Mouse (Mus musculus): Measurements from ENCODE around the gene Rad1. TPM values are rescaled to one million over a fixed set of nuclear protein-coding genes. Genes with fewer than 3 reads are reported as not detected.

Gene Rad1
- polyA plus RNA-seq, 1 experiment from 2014 or later, result 16.9 TPM

DNA sequence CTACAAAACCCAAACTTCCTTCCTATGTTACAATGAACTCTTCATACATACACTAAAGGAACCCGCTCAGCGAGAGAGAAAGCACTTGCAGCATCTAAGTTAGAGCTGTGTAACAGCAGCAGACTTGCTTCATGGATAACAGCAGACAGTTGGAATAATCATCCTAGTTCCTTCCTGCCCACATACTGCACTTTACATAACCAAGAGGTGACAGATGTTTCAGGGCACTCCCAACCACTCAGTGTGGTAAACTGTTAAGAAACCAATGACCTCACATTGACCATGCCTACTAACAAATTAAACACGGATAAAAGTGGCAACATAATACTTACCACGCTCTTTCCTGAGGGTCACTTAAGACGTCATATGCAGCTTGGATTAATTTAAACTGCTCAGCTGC lies 22.3 kb upstream of the Rad1 start:
- no peaks in the 10 kb centered on the region for H3K4me1 ChIP-seq (ENCODE audit: control insufficient read depth in 2 of 2, insufficient read depth in 2 of 2, low read length in 2 of 2)
- H3K9ac ChIP-seq (ENCODE audit: low read length), result no peak overlapping the region
- H3K4me2 ChIP-seq (ENCODE audit: low read length), result no peak overlapping the region
- H3K36me3 ChIP-seq (ENCODE audit: control insufficient read depth, insufficient read depth, low read length), result peaks cover 36% of the 10 kb centered on the region
- H3K9me3 ChIP-seq (ENCODE audit: control insufficient read depth, low read length), result no peaks in the 10 kb centered on the region
- no peak overlapping the region for H3K27ac ChIP-seq (replicated peaks in 1 of 2; ENCODE audit: control insufficient read depth in 1 of 2, insufficient read depth in 1 of 2, low read depth in 2 of 2, low read length in 2 of 2)
- ATAC-seq (ENCODE audit: insufficient number of reproducible peaks, insufficient read depth, low FRiP score, low read depth), result no peak
- no peak overlapping the region for H3K4me3 ChIP-seq (ENCODE audit: control insufficient read depth in 1 of 2, insufficient read depth in 1 of 2, low read depth in 1 of 2, low read length in 2 of 2)
- no peaks in the 10 kb centered on the region for H3K27me3 ChIP-seq (ENCODE audit: control insufficient read depth, insufficient read depth, low read length)
- WGBS, result 85% methylated on average over 5 of the region's 5 CpGs

DNA sequence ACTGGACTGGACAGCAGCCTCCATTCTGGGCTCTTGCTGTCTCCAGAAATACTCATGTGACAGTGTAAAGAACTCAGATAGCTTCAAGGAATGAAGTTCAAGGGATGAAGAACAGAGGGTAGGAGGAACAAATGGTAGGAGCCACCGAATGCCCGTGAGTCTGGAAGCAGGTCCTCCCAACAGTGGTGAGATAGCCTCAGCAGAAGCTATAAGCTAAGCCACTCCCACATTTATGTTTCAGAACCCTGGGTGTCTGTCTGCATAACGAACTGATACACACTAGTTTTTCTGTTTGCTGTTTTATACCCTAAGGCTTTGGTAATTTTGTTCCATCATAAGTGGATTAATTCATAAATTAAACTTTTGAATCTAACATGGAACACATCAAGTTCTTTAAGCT lies 21.1 kb upstream of the Rad1 start:
- H3K4me2 ChIP-seq (ENCODE audit: low read length), result no peak overlapping the region
- H3K27ac ChIP-seq (replicated peaks in 1 of 2; ENCODE audit: control insufficient read depth in 1 of 2, insufficient read depth in 1 of 2, low read depth in 2 of 2, low read length in 2 of 2), result no peak overlapping the region
- 80% methylated on average over 3 of the region's 3 CpGs for WGBS
- no peak for ATAC-seq (ENCODE audit: insufficient number of reproducible peaks, insufficient read depth, low FRiP score, low read depth)
- no peak overlapping the region for H3K4me3 ChIP-seq (ENCODE audit: control insufficient read depth in 1 of 2, insufficient read depth in 1 of 2, low read depth in 1 of 2, low read length in 2 of 2)
- H3K9ac ChIP-seq (ENCODE audit: low read length), result no peak overlapping the region
- H3K4me1 ChIP-seq (ENCODE audit: control insufficient read depth in 2 of 2, insufficient read depth in 2 of 2, low read length in 2 of 2), result no peaks in the 10 kb centered on the region
- H3K27me3 ChIP-seq (ENCODE audit: control insufficient read depth, insufficient read depth, low read length), result no peaks in the 10 kb centered on the region
- no peaks in the 10 kb centered on the region for H3K9me3 ChIP-seq (ENCODE audit: control insufficient read depth, low read length)
- peaks cover 27% of the 10 kb centered on the region for H3K36me3 ChIP-seq (ENCODE audit: control insufficient read depth, insufficient read depth, low read length)

DNA sequence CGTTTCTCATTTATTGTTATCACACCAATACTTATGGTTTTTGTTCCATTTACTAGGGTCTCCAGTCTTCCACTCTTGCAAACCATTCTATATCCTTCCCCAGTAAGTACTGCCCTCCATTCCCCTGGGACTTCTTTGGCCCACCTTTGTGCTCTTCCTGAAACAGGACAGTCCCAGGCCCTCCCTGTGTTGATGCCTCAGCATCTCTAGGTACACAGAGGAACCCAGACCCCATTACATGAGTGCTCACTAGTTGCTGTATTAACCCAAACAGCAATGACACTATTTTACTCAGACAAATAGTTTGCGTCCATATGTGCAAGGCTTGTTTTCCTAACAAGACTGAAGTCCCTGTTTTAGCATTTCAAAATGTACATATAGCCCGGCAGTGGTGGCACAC lies 17.1 kb upstream of the Rad1 start:
- H3K4me2 ChIP-seq (ENCODE audit: low read length), result peak overlapping the region; percentile 91
- H3K9ac ChIP-seq (ENCODE audit: low read length), result no peak overlapping the region
- 73% methylated on average over 3 of the region's 3 CpGs for WGBS
- H3K27ac ChIP-seq (replicated peaks in 1 of 2; ENCODE audit: control insufficient read depth in 1 of 2, insufficient read depth in 1 of 2, low read depth in 2 of 2, low read length in 2 of 2), result no peak overlapping the region
- H3K4me3 ChIP-seq (ENCODE audit: control insufficient read depth in 1 of 2, insufficient read depth in 1 of 2, low read depth in 1 of 2, low read length in 2 of 2), result no peak overlapping the region
- H3K9me3 ChIP-seq (ENCODE audit: control insufficient read depth, low read length), result no peaks in the 10 kb centered on the region
- no peak for ATAC-seq (ENCODE audit: insufficient number of reproducible peaks, insufficient read depth, low FRiP score, low read depth)
- no peaks in the 10 kb centered on the region for H3K27me3 ChIP-seq (ENCODE audit: control insufficient read depth, insufficient read depth, low read length)
- no peaks in the 10 kb centered on the region for H3K4me1 ChIP-seq (ENCODE audit: control insufficient read depth in 2 of 2, insufficient read depth in 2 of 2, low read length in 2 of 2)
- H3K36me3 ChIP-seq (ENCODE audit: control insufficient read depth, insufficient read depth, low read length), result no peaks in the 10 kb centered on the region

DNA sequence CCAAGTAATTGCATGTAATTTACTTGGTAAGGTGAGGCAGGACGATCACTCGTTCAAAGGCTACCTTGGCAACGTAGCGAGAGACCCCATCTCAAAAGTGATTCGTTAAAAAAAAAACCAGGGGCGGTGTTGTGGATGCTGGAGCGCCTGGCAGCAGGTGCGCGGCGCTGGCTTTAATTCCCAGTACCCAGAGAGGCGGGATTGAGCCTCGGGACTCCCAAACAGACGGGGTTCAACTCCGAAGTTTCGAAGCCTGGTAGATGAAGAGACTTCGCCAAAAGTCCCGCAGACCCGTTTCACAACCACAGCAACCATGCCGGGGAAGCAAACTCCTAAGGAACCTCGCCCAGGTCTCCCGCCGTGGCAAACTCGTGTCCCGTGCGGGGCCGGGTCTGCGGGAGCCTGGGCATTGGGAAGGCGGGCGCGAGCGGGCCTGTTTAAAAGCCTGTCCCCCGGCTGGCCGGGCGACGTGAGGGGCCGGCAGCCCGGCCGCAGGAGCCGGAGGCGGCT lies 16.1 kb upstream of the Rad1 start:
- Histone ChIP-seq H3K36me3 (ENCODE audit: control insufficient read depth, insufficient read depth, low read length) (0 out of 2 replicates have a peak, but pooled peaks cover 4% of the 10 kb centered on the region), H3K4me2 (ENCODE audit: low read length) (peak overlapping the region; percentile 91), H3K9ac (ENCODE audit: low read length) (peak overlapping the region; percentile 84), H3K9me3 (ENCODE audit: control insufficient read depth, low read length) (no peaks in the 10 kb centered on the region), H3K27me3 (ENCODE audit: control insufficient read depth, insufficient read depth, low read length) (no peaks in the 10 kb centered on the region), H3K4me3 (ENCODE audit: control insufficient read depth in 1 of 2, insufficient read depth in 1 of 2, low read depth in 1 of 2, low read length in 2 of 2) (peak overlapping the region; percentile 65 to 74), H3K27ac (replicated peaks in 1 of 2; ENCODE audit: control insufficient read depth in 1 of 2, insufficient read depth in 1 of 2, low read depth in 2 of 2, low read length in 2 of 2) (peak overlapping the region in 1 of 2 experiments; percentile 76; a peak in 2 of 4 replicates), H3K4me1 (ENCODE audit: control insufficient read depth in 2 of 2, insufficient read depth in 2 of 2, low read length in 2 of 2) (no peaks in the 10 kb centered on the region)
- WGBS, result under 1% methylated on average over 39 of the region's 40 CpGs
- ATAC-seq (ENCODE audit: insufficient number of reproducible peaks, insufficient read depth, low FRiP score, low read depth), result no peak

DNA sequence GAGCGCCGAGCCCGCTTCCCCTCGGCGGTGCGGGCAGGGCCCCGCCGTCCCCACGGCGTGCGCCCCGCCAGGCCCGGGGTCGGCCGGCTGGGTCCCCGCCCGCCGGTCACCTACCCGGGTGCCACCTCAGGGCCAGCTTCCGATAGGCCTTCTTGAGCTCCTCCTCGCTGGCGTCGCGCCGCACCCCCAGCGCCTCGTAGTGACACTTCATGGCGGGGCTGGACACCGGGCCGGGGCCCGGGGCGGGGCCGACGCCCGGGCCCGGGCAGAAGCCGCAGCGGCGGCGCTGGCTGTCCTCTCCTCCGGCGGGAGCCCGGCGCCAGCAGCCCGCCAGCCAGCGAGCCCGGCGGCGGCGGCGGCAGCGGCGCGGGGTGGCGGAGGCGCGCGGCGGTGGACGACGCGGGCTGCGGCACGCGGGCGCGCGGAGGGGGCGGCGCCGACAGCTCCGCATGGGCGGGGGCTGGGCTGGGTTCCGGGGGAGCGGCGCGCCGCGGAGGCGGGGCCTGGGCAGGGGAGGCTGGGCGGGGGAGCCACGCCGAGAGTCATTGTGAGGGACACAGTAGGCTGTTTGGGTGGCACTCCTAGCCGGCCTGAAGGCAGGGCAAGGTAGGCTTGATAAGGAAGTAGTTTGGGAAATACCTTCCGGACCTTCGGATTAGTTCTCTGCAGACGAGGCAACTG lies 15.5 kb upstream of the Rad1 start, which contains the start of gene Dnajc21:
Dnajc21 (minus strand) TSS at position 366 of the 681 bp plus-strand sequence.
- H3K36me3 ChIP-seq (ENCODE audit: control insufficient read depth, insufficient read depth, low read length), result peaks cover 8% of the 10 kb centered on the region
- no peaks in the 10 kb centered on the region for H3K9me3 ChIP-seq (ENCODE audit: control insufficient read depth, low read length)
- peak within 1 kb of the TSS; percentile 84 for H3K9ac ChIP-seq (ENCODE audit: low read length)
- no peaks in the 10 kb centered on the region for H3K4me1 ChIP-seq (ENCODE audit: control insufficient read depth in 2 of 2, insufficient read depth in 2 of 2, low read length in 2 of 2)
- peak within 1 kb of the TSS in 1 of 2 experiments; percentile 76; a peak in 3 of 4 replicates for H3K27ac ChIP-seq (replicated peaks in 1 of 2; ENCODE audit: control insufficient read depth in 1 of 2, insufficient read depth in 1 of 2, low read depth in 2 of 2, low read length in 2 of 2)
- peak within 1 kb of the TSS; percentile 91 for H3K4me2 ChIP-seq (ENCODE audit: low read length)
- under 1% methylated on average over 56 of the region's 87 CpGs for WGBS
- peak; percentile 95 for ATAC-seq (ENCODE audit: insufficient number of reproducible peaks, insufficient read depth, low FRiP score, low read depth)
- no peaks in the 10 kb centered on the region for H3K27me3 ChIP-seq (ENCODE audit: control insufficient read depth, insufficient read depth, low read length)
- H3K4me3 ChIP-seq (ENCODE audit: control insufficient read depth in 1 of 2, insufficient read depth in 1 of 2, low read depth in 1 of 2, low read length in 2 of 2), result peak within 1 kb of the TSS; percentile 65 to 74

DNA sequence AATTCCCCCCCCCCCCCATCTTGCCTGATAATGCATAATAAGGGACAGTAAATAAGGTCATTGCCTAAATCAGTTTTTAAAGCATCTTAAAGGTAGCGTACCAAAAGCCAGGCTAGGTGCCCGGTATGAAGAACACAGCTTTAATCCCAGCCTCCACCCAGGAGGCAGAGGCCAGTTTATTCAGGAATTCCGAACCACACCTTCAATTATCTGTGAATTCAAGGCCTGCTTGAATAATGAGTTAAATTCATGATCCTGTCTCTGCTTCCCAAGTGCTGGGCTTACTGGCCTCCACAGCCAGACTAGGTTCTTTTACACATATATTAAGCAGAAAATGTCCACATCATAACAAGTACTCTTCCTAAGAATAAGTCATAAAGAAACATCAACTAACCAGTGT lies 14.9 kb upstream of the Rad1 start:
- Histone ChIP-seq H3K4me1 (ENCODE audit: control insufficient read depth in 2 of 2, insufficient read depth in 2 of 2, low read length in 2 of 2) (no peaks in the 10 kb centered on the region), H3K9ac (ENCODE audit: low read length) (peak overlapping the region; percentile 84), H3K27ac (replicated peaks in 1 of 2; ENCODE audit: control insufficient read depth in 1 of 2, insufficient read depth in 1 of 2, low read depth in 2 of 2, low read length in 2 of 2) (no peak overlapping the region), H3K4me3 (ENCODE audit: control insufficient read depth in 1 of 2, insufficient read depth in 1 of 2, low read depth in 1 of 2, low read length in 2 of 2) (peak overlapping the region; percentile 65 to 74), H3K4me2 (ENCODE audit: low read length) (peak overlapping the region; percentile 91), H3K9me3 (ENCODE audit: control insufficient read depth, low read length) (no peaks in the 10 kb centered on the region), H3K36me3 (ENCODE audit: control insufficient read depth, insufficient read depth, low read length) (peaks cover 14% of the 10 kb centered on the region), H3K27me3 (ENCODE audit: control insufficient read depth, insufficient read depth, low read length) (no peaks in the 10 kb centered on the region)
- WGBS, result 15% methylated on average over 3 of the region's 3 CpGs
- ATAC-seq (ENCODE audit: insufficient number of reproducible peaks, insufficient read depth, low FRiP score, low read depth), result no peak

DNA sequence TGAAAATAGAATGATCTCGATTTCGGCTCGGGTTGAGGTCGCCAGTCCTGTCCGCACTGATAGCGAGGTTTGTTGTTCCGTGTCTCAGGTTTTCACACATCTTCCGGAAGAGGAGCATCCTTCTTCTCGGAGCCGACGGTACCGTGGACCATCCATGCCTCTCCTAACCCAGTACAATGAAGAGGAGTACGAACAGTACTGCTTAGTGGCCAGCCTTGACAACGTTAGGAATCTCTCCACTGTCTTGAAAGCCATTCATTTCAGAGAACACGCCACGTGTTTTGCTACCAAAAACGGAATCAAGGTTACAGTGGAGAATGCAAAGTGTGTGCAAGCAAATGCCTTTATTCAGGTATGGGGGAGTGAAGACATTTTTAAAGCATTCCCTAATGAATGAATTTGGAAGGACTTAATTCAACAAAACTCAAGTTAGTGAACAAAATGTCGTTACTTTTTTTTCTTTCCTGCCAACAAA lies 584 bp downstream of the Rad1 start:
- H3K4me3 ChIP-seq (ENCODE audit: control insufficient read depth in 1 of 2, insufficient read depth in 1 of 2, low read depth in 1 of 2, low read length in 2 of 2), result peak overlapping the region; percentile 95
- ATAC-seq (ENCODE audit: insufficient number of reproducible peaks, insufficient read depth, low FRiP score, low read depth), result no peak
- peak overlapping the region; percentile 89 for H3K9ac ChIP-seq (ENCODE audit: low read length)
- no peaks in the 10 kb centered on the region for H3K9me3 ChIP-seq (ENCODE audit: control insufficient read depth, low read length)
- 1% methylated on average over 18 of the region's 18 CpGs for WGBS
- H3K4me1 ChIP-seq (ENCODE audit: control insufficient read depth in 2 of 2, insufficient read depth in 2 of 2, low read length in 2 of 2), result peaks cover 0 to 15% of the 10 kb centered on the region in 2 experiments; a peak in 2 of 4 replicates
- peak overlapping the region; percentile 83 for H3K4me2 ChIP-seq (ENCODE audit: low read length)
- H3K27ac ChIP-seq (replicated peaks in 1 of 2; ENCODE audit: control insufficient read depth in 1 of 2, insufficient read depth in 1 of 2, low read depth in 2 of 2, low read length in 2 of 2), result peak overlapping the region; percentile 58 to 64
- peaks cover 42% of the 10 kb centered on the region for H3K36me3 ChIP-seq (ENCODE audit: control insufficient read depth, insufficient read depth, low read length)
- no peaks in the 10 kb centered on the region for H3K27me3 ChIP-seq (ENCODE audit: control insufficient read depth, insufficient read depth, low read length)
